Mouse (Mus musculus): Measurements from ENCODE around the gene Rab37. TPM values are rescaled to one million over a fixed set of nuclear protein-coding genes. Genes with fewer than 3 reads are reported as not detected.

Rab37 gene
- polyA plus RNA-seq, 1 experiment from 2014 or later: 0.35 TPM

GRCm38 (mm10) chr11:115103470-115104413 lies 12.5 kb downstream of the Rab37 start:
- in situ Hi-C loops (cut with MboI; ENCODE audit: low pct_unique_long_range_greater_than_20kb): no loop called here
- peaks cover 9% of the 10 kb centered on the region for H3K27me3 ChIP-seq
- no peak for TF ChIP-seq CTCF (IDR thresholded peaks at IDR 0.05)
- DNase-seq (ENCODE audit: low read depth, low spot score) (no peak), ATAC-seq (no peak)
- ChIA-PET POLR2A (no interaction called here), CTCF (interaction anchor here (1.1 kb wide), 1 partner anchor 22 kb away, joined by 3 read pairs; no protein-coding TSS in a partner anchor)

- H3K27me3 ChIP-seq: peaks cover 12% of the 10 kb centered on the region
- CTCF ChIA-PET: interaction anchor here (1.1 kb wide), 1 partner anchor 24 kb away, joined by 3 read pairs; no protein-coding TSS in a partner anchor
- no peak for ATAC-seq
- TF ChIP-seq CTCF (IDR thresholded peaks at IDR 0.05): no peak
- in situ Hi-C loops (cut with MboI; ENCODE audit: low pct_unique_long_range_greater_than_20kb): no loop called here
- no peak for DNase-seq (ENCODE audit: low read depth, low spot score)
- POLR2A ChIA-PET: no interaction called here
Measured at GRCm38 (mm10) chr11:115104769-115105563, 13.7 kb downstream of the Rab37 start.

GRCm38 (mm10) chr11:115106638-115107037 lies 15.4 kb downstream of the Rab37 start:
- CTCF ChIA-PET: no interaction called here
- POLR2A ChIA-PET: no interaction called here
- no peak for ATAC-seq
- in situ Hi-C loops (cut with MboI; ENCODE audit: low pct_unique_long_range_greater_than_20kb): no loop called here
- no peak for DNase-seq (ENCODE audit: low read depth, low spot score)
- H3K27me3 ChIP-seq: peaks cover 6% of the 10 kb centered on the region
- TF ChIP-seq CTCF (IDR thresholded peaks at IDR 0.05): no peak

GRCm38 (mm10) chr11:115107403-115107916 lies 16.2 kb downstream of the Rab37 start:
- in situ Hi-C loops (cut with MboI; ENCODE audit: low pct_unique_long_range_greater_than_20kb): no loop called here
- DNase-seq (ENCODE audit: low read depth, low spot score): no peak

GRCm38 (mm10) chr11:115108176-115108575 lies 16.9 kb downstream of the Rab37 start:
- H3K27me3 ChIP-seq: peaks cover 16% of the 10 kb centered on the region
- TF ChIP-seq CTCF (IDR thresholded peaks at IDR 0.05): no peak
- no peak for ATAC-seq
- DNase-seq (ENCODE audit: low read depth, low spot score): no peak
- POLR2A ChIA-PET: no interaction called here
- in situ Hi-C loops (cut with MboI; ENCODE audit: low pct_unique_long_range_greater_than_20kb): no loop called here
- CTCF ChIA-PET: no interaction called here

More at GRCm38 (mm10) chr11:115107403-115107916, 16.2 kb downstream of the Rab37 start:
- TF ChIP-seq CTCF (IDR thresholded peaks at IDR 0.05): no peak
- H3K27me3 ChIP-seq: peaks cover 14% of the 10 kb centered on the region
- CTCF ChIA-PET: no interaction called here
- no peak for ATAC-seq
- POLR2A ChIA-PET: no interaction called here

- DNase-seq (ENCODE audit: low read depth, low spot score) (no peak), ATAC-seq (no peak)
- TF ChIP-seq CTCF (IDR thresholded peaks at IDR 0.05): no peak
- ChIA-PET CTCF (no interaction called here), POLR2A (no interaction called here)
- H3K27me3 ChIP-seq: peaks cover 20% of the 10 kb centered on the region
- in situ Hi-C loops (cut with MboI; ENCODE audit: low pct_unique_long_range_greater_than_20kb): no loop called here
Measured at GRCm38 (mm10) chr11:115110271-115110670, 19.0 kb downstream of the Rab37 start.

GRCm38 (mm10) chr11:115112196-115112595 lies 21.0 kb downstream of the Rab37 start:
- in situ Hi-C loops (cut with MboI; ENCODE audit: low pct_unique_long_range_greater_than_20kb): no loop called here

GRCm38 (mm10) chr11:115119409-115119808 lies 28.2 kb downstream of the Rab37 start:
- ATAC-seq: no peak
- TF ChIP-seq CTCF (IDR thresholded peaks at IDR 0.05): no peak
- ChIA-PET CTCF (no interaction called here), POLR2A (no interaction called here)
- no peak for DNase-seq (ENCODE audit: low read depth, low spot score)
- H3K27me3 ChIP-seq: peaks cover 21% of the 10 kb centered on the region
- in situ Hi-C loops (cut with MboI; ENCODE audit: low pct_unique_long_range_greater_than_20kb): no loop called here

More at GRCm38 (mm10) chr11:115112196-115112595, 21.0 kb downstream of the Rab37 start:
- DNase-seq (ENCODE audit: low read depth, low spot score) (no peak), ATAC-seq (no peak)
- TF ChIP-seq CTCF (IDR thresholded peaks at IDR 0.05): no peak
- peaks cover 25% of the 10 kb centered on the region for H3K27me3 ChIP-seq
- POLR2A ChIA-PET: no interaction called here
- CTCF ChIA-PET: no interaction called here

- in situ Hi-C loops (cut with MboI; ENCODE audit: low pct_unique_long_range_greater_than_20kb): no loop called here
- no peak for ATAC-seq
- no peak for TF ChIP-seq CTCF (IDR thresholded peaks at IDR 0.05)
- DNase-seq (ENCODE audit: low read depth, low spot score): no peak
- ChIA-PET CTCF (no interaction called here), POLR2A (no interaction called here)
- no peaks in the 10 kb centered on the region for H3K27me3 ChIP-seq
Measured at GRCm38 (mm10) chr11:115128483-115128882, 37.3 kb downstream of the Rab37 start.

GRCm38 (mm10) chr11:115129508-115130126 lies 38.4 kb downstream of the Rab37 start:
- DNase-seq (ENCODE audit: low read depth, low spot score) (no peak), ATAC-seq (no peak)
- in situ Hi-C loops (cut with MboI; ENCODE audit: low pct_unique_long_range_greater_than_20kb): no loop called here
- ChIA-PET POLR2A (no interaction called here), CTCF (no interaction called here)
- no peak for TF ChIP-seq CTCF (IDR thresholded peaks at IDR 0.05)
- H3K27me3 ChIP-seq: no peaks in the 10 kb centered on the region
